Mouse (Mus musculus) embryonic fibroblast, embryonic 13.5 days (primary cell): Measurements from ENCODE around the gene Ccdc148.

Source experiments
- CTCF ChIP-seq: IDR thresholded peaks from 2 replicates; pipeline ENCODE4 v1.5.1; 2011; ENCODE audit warnings: mild to moderate bottlenecking, control low read depth, low read length, moderate library complexity, borderline replicate concordance; ENCODE audit not compliant: insufficient read depth
- POLR2A ChIP-seq: IDR thresholded peaks from 2 replicates; pipeline ENCODE4 v1.6.1; 2011; ENCODE audit warnings: low read depth, mild to moderate bottlenecking, control low read depth, low read length, moderate library complexity

- no peak for TF ChIP-seq POLR2A
- no peak for TF ChIP-seq CTCF
These were observed 347.5 kb downstream of the Ccdc148 start for GRCm38 (mm10) chr2:58812941-58813340.
